Mouse (Mus musculus): ENCODE measurements at regions not wholly inside any gene's neighbourhood (a gene's known extent, or its start where the extent isn't known, plus 50 kb on each side); places are given as distances from the start of the nearest gene placed in this dataset.

DNA sequence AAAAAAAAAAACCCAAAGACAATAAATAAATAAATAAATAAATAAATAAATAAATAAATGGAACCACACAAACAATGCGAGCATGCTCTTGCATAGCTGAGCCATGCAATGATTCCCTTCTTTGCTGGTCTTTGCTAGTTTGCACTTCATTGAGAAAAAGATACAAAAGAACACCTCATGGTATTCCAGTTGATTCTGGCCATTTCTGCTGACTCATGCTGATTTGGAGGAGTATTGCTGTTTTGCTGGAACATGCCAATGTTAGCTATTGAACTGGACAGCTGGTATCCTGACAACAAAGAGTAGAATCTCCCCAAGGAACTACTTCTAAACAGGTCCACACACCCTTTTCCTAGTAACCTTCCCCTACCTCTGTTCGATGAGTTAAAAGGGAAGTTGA is 60.2 kb downstream of the Htr1a start:
- intact Hi-C loops (cut with DNase I), result no loop called here
- no peak for DNase-seq (ENCODE audit: low spot score in 2 of 2)

DNA sequence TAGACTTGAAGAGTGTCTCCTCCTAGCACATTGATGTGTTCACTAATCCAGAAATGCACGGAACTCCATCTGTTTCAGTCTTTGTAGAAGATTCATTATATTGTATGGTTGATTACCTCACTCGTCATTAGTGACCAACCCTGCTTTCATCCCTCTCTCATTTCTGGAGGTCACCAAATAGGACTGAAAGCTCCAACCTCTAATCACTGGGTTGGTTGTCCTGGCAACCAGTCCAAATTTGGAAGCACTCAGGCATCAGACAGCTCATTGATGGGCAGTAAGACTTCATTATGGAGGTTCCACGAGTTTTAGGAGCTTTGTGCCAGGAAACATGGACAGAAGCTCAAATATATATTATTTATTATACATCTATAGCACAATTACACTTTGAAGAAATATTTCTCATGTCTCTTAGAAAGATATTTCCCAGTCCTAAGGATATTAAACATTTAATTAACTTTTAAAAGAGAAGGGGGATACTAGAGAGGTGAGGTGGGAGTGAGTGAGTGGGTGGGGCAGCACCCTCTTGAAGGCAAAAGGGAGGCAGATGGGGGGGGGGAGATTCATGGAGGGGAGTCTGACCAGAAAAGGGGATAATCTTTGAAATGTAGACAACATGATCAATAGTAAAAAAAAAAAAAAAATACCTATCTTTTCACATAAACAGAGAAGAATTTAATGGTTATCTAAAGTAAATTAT is 94.7 kb downstream of the Htr1a start:
- intact Hi-C loops (cut with DNase I), result no loop called here
- DNase-seq (ENCODE audit: low spot score in 2 of 2), result no peak

DNA sequence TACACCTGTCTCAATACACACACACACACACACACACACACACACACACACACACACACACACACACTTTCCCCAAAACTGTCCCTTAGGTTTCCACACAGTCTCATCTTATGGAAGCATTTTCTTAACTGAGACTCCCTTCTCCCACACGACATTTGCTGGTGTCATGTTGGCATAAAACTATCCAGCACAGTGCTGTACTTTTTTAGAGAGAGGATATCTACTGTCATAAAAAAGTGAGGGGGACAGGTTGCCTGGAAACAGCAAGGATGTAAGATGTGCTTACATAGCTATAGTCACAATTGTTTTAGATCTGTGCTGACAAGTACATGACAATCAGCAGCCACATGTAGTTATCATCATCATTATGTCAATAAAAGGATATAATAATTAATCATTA is 129.8 kb downstream of the Htr1a start:
- intact Hi-C loops (cut with DNase I), result no loop called here
- DNase-seq (ENCODE audit: low spot score in 2 of 2), result peak in 1 of 2 experiments; percentile 59

DNA sequence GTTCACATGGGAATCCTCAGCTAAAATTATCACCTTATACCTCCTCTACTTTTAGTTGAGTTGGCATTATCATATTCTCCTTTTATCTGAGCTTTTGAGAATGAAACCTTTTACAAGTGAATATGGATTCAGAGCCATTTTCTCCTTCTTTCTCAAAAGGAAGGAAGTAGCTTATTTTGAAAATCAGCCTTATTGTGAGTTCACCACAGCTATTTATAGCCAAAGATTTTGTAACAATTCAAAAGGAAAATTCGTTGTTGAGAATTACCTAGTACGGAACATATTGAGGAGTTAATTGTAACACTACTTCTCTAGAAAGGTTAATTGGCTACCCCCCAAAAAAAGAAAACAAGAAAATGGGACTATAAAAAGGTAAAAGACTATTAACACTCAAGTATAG is 163.0 kb downstream of the Htr1a start:
- intact Hi-C loops (cut with DNase I), result no loop called here
- no peak for DNase-seq (ENCODE audit: low spot score in 2 of 2)

DNA sequence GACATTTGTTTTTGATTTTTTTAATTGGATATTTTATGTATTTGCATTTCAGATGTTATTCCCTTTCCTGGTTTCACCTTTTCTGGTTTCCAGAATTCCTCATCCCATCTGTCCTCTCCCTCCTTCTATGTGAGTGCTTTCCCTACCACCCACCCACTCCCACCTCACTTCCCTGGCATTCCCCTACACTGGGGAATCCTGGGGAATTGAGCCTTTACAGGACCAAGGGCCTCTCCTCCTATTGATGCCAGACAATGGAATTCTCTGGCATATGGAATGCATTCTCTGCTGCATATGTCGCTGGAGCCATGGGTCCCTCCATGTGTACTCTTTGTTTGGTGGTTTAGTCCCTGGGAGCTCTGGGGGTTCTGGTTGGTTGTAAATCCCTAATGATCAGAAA is 175.9 kb downstream of the Htr1a start:
- intact Hi-C loops (cut with DNase I), result no loop called here
- DNase-seq (ENCODE audit: low spot score in 2 of 2), result no peak

DNA sequence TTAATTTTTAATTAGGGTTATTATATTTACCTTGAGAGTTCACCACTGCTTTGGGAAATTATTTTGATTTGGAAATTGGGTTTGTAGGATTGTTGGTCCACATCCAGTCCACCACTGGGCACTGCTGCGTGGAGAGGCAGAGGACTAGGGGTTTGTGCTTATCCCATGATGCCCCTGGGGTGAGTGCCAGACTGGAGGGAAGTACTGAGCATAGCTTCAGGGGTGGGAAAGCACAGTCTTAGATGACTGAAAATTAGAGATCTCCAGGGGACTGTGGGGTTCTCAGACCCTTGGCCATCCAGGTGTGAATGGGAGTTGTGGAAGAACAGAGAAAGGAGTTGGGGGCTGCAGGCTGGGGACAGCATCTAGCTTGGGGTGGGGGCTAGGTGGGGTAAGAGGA is 177.4 kb downstream of the Htr1a start:
- no peak for DNase-seq (ENCODE audit: low spot score in 2 of 2)
- intact Hi-C loops (cut with DNase I), result no loop called here

DNA sequence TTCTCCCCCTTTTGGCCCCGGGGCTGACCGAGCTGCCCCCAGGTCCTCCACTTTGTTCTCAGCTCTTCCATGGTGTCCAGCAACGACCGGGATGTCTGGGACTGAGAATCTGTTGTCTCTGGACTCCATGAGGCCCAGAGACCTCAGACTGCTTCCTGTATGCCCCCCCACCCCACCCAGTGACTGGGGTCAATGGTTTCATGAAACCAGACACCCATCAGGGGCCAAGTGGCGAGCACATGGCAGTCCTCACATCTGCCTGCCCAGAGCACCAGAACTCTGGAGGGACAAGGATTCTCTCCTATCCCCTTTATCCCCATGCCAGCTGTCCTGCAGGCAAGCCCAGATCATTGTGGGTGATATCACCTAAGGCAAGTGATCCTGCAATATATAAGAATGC is 185.2 kb downstream of the Htr1a start:
- intact Hi-C loops (cut with DNase I), result no loop called here
- no peak for DNase-seq (ENCODE audit: low spot score in 2 of 2)

DNA sequence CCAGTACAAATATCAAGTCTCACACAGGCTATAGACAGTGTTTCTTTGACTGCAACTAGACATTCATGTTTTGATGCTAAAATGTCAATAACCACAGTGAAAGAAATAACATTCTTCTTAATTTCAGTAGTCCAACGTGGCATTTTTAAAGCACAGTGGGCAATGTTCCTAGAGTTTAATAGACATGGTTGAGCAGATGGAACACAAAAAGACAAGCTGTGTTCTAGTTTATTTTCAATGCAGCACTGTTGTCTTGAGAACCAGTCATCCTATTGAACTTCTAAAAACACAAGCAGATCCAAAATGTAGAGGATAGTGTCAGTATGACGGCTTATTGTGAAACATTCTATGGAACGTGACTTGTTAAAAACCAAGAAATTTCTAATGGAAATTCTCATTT is 205.2 kb downstream of the Htr1a start:
- DNase-seq (ENCODE audit: low spot score in 2 of 2), result no peak

More for the DNA sequence above, 205.2 kb downstream of the Htr1a start:
- intact Hi-C loops (cut with DNase I), result no loop called here
